Mouse (Mus musculus) intestine, embryonic 16.5 days (tissue): ENCODE data around the gene Lzts3. TPM values are rescaled to one million over a fixed set of nuclear protein-coding genes. Genes with fewer than 3 reads are reported as not detected.

Experiments
- ATAC-seq: fragments of 200-750 bp; cut with Nextera tagmentation; 2 replicates; pipeline ENCODE4 v1.8.0; 2017; ENCODE audit warnings: moderate TSS enrichment, moderate library complexity
- H3K27ac ChIP-seq: fragments of 300-500 bp; sonication (generic); 2 replicates; pipeline ENCODE4 v1.5.1; 2014; ENCODE audit warnings: mild to moderate bottlenecking, low read length
- H3K27me3 ChIP-seq: fragments of 300-500 bp; sonication (generic); replicated peaks from 2 replicates; pipeline ENCODE4 v1.6.1; 2014; ENCODE audit warnings: low read length, control low read depth, mixed read lengths; ENCODE audit not compliant: control insufficient read depth, insufficient read depth
- H3K36me3 ChIP-seq: fragments of 300-500 bp; sonication (generic); 2 replicates; pipeline ENCODE4 v1.6.1; 2014; ENCODE audit warnings: low read length, control low read depth; ENCODE audit not compliant: control insufficient read depth, insufficient read depth
- H3K4me1 ChIP-seq: fragments of 300-500 bp; sonication (generic); 2 replicates; pipeline ENCODE4 v1.6.1; 2014; ENCODE audit warnings: low read length, control low read depth, mixed read lengths; ENCODE audit not compliant: control insufficient read depth, insufficient read depth
- H3K4me2 ChIP-seq: fragments of 300-500 bp; sonication (generic); 2 replicates; pipeline ENCODE4 v1.6.1; 2014; ENCODE audit warnings: low read depth, low read length, control low read depth
- H3K4me3 ChIP-seq: fragments of 300-500 bp; sonication (generic); 2 replicates; pipeline ENCODE4 v1.5.1; 2014; ENCODE audit warnings: mild to moderate bottlenecking, low read length
- H3K9ac ChIP-seq: fragments of 300-500 bp; sonication (generic); 2 replicates; pipeline ENCODE4 v1.6.1; 2014; ENCODE audit warnings: low read depth, low read length
- H3K9me3 ChIP-seq: fragments of 300-500 bp; sonication (generic); 2 replicates; pipeline ENCODE4 v1.6.1; 2016; ENCODE audit warnings: low read length, control low read depth; ENCODE audit not compliant: control insufficient read depth
- WGBS: fragments of 180-500 bp; shearing (Covaris S2); extraction: QIAGEN DNeasy Blood & Tissue Kit; methylation state at CpG from one replicate; pipeline ENCODE4 v1.1.7; 2014; 5-methylcytosine and 5-hydroxymethylcytosine counted together
- polyA plus RNA-seq: library from polyadenylated mRNA; unstranded; fragments of >200 nt; fragmentation: Nextera tagmentation; extraction: Ambion mirVana; gene quantifications from 2 replicates; pipeline ENCODE4 v1.2.1, GENCODE M21; 2015

Lzts3 gene
- polyA plus RNA-seq, result 15.0 and 19.0 TPM in 2 replicates

- H3K4me3 ChIP-seq, result peak within 1 kb of the TSS; percentile 74
- H3K9ac ChIP-seq, result peak within 1 kb of the TSS; percentile 81
- peak; percentile 80 for ATAC-seq
- no peaks in the 10 kb centered on the region for H3K27me3 ChIP-seq
- 4% methylated on average over 39 of the region's 40 CpGs for WGBS
- H3K4me2 ChIP-seq, result peak within 1 kb of the TSS; percentile 97
- H3K36me3 ChIP-seq, result no peaks in the 10 kb centered on the region
- H3K27ac ChIP-seq, result 0 out of 2 replicates have a peak within 1 kb of the TSS, but pooled peaks have one; percentile 31
- no peaks in the 10 kb centered on the region for H3K9me3 ChIP-seq
- 0 out of 2 replicates have a peak, but pooled peaks cover 4% of the 10 kb centered on the region for H3K4me1 ChIP-seq
Measured at GRCm38 (mm10) chr2:130642684-130643369, at the start of gene Lzts3. TSS of gene Lzts3 (minus strand) at chr2:130642803.

- Histone ChIP-seq H3K4me3 (no peak overlapping the region), H3K27me3 (no peaks in the 10 kb centered on the region), H3K36me3 (no peaks in the 10 kb centered on the region), H3K4me1 (no peaks in the 10 kb centered on the region), H3K9me3 (no peaks in the 10 kb centered on the region), H3K27ac (no peak overlapping the region), H3K4me2 (no peak overlapping the region), H3K9ac (no peak overlapping the region)
- WGBS, result 78% methylated on average over 2 of the region's 2 CpGs
- no peak for ATAC-seq
Measured at GRCm38 (mm10) chr2:130689011-130689410, 46.4 kb upstream of the Lzts3 start.

- H3K27ac ChIP-seq, result no peak overlapping the region
- no peak for ATAC-seq
- 83% methylated on average over 9 of the region's 9 CpGs for WGBS
- H3K36me3 ChIP-seq, result 0 out of 2 replicates have a peak, but pooled peaks cover 3% of the 10 kb centered on the region
- no peaks in the 10 kb centered on the region for H3K9me3 ChIP-seq
- H3K4me2 ChIP-seq, result no peak overlapping the region
- no peaks in the 10 kb centered on the region for H3K4me1 ChIP-seq
- H3K4me3 ChIP-seq, result no peak overlapping the region
- no peak overlapping the region for H3K9ac ChIP-seq
- H3K27me3 ChIP-seq, result no peaks in the 10 kb centered on the region
Measured at GRCm38 (mm10) chr2:130685426-130685825, 42.8 kb upstream of the Lzts3 start.

GRCm38 (mm10) chr2:130681531-130681930 is 38.9 kb upstream of the Lzts3 start:
- Histone ChIP-seq H3K9me3 (no peaks in the 10 kb centered on the region), H3K36me3 (peaks cover 18% of the 10 kb centered on the region), H3K27me3 (no peaks in the 10 kb centered on the region), H3K9ac (no peak overlapping the region), H3K27ac (no peak overlapping the region), H3K4me1 (no peaks in the 10 kb centered on the region), H3K4me3 (no peak overlapping the region), H3K4me2 (no peak overlapping the region)
- no peak for ATAC-seq
- 77% methylated on average over 3 of the region's 3 CpGs for WGBS

GRCm38 (mm10) chr2:130679899-130680298 is 37.3 kb upstream of the Lzts3 start:
- WGBS, result 95% methylated on average over 6 of the region's 6 CpGs
- ATAC-seq, result no peak
- no peaks in the 10 kb centered on the region for H3K4me1 ChIP-seq
- H3K9me3 ChIP-seq, result no peaks in the 10 kb centered on the region
- H3K36me3 ChIP-seq, result peaks cover 26% of the 10 kb centered on the region
- no peak overlapping the region for H3K9ac ChIP-seq
- no peak overlapping the region for H3K27ac ChIP-seq
- H3K4me2 ChIP-seq, result no peak overlapping the region
- no peak overlapping the region for H3K4me3 ChIP-seq
- no peaks in the 10 kb centered on the region for H3K27me3 ChIP-seq

DNA sequence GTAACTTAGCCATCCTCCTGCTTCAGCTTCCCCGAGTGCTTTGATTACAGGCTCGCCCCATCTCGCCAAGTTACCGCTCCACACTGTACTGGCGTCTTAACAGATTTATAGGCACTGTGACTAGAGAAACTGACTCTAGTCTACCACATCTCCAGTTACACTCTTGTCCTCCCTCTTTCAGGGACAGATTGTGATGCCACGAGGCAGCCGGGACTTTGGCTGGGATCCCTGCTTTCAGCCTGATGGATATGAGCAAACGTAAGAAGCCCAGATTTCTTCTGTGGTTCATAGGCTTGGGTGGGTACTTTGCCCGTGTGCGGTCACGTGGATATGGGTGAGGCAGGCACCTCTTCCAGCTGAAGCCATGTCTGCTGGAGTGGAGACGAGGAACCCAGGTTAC is 36.6 kb upstream of the Lzts3 start:
- Histone ChIP-seq H3K9me3 (no peaks in the 10 kb centered on the region), H3K4me2 (no peak overlapping the region), H3K4me1 (no peaks in the 10 kb centered on the region), H3K9ac (no peak overlapping the region), H3K4me3 (no peak overlapping the region), H3K36me3 (peaks cover 31% of the 10 kb centered on the region), H3K27me3 (no peaks in the 10 kb centered on the region), H3K27ac (no peak overlapping the region)
- WGBS, result 93% methylated on average over 12 of the region's 12 CpGs
- no peak for ATAC-seq

DNA sequence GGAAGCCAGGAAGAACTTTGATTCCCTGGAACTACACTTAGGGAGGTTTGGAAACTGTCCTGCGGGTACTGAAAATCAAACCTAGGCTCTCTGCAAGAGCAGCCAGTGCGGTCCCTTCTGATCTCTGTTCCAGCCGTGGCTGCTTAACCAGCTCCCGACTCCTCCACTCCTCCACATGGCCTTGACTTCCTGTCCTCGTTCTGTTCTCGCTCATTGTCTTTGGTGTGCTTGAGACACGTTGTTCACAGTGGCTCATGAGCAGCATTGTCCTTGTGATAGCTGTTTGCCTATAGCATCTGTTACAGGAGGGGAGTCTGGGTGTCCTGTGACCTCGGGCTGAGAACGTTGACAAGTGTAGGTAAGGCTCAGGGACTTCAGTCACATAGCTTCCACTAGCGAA is 34.6 kb upstream of the Lzts3 start:
- Histone ChIP-seq H3K4me3 (no peak overlapping the region), H3K4me1 (no peaks in the 10 kb centered on the region), H3K36me3 (peaks cover 34% of the 10 kb centered on the region), H3K27me3 (no peaks in the 10 kb centered on the region), H3K9ac (no peak overlapping the region), H3K4me2 (no peak overlapping the region), H3K9me3 (no peaks in the 10 kb centered on the region), H3K27ac (no peak overlapping the region)
- no peak for ATAC-seq
- 85% methylated on average over 10 of the region's 10 CpGs for WGBS

DNA sequence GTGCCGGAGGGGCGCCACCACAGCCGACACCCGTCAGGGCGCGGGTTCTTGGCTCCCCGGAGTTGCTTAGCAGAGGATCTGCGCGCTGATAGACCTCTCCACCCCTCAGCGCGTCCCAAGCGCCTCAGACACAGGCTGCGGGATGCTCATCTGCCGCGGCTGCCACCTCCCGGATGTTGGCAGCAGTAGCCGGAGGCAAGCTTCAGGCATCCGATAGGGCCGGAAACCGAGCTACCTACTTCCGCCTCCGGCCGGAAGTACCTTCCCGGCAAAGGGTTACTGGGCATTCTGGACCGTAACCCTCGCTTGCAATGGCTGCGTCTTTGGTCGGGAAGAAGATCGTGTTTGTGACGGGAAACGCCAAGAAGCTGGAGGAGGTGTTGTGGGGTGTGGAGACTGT is 25.0 kb upstream of the Lzts3 start, which contains the start of gene Itpa:
TSS of gene Itpa (plus strand) at position 52 of the 400 bp plus-strand sequence.
- peaks cover 8% of the 10 kb centered on the region for H3K36me3 ChIP-seq
- peak within 1 kb of the TSS; percentile 76 for H3K4me3 ChIP-seq
- peak within 1 kb of the TSS; percentile 74 for H3K27ac ChIP-seq
- peak within 1 kb of the TSS; percentile 76 for H3K9ac ChIP-seq
- WGBS, result under 1% methylated on average over 31 of the region's 31 CpGs
- H3K4me1 ChIP-seq, result peaks cover 24% of the 10 kb centered on the region
- peak within 1 kb of the TSS; percentile 82 for H3K4me2 ChIP-seq
- no peaks in the 10 kb centered on the region for H3K27me3 ChIP-seq
- ATAC-seq, result peak; percentile 75
- H3K9me3 ChIP-seq, result no peaks in the 10 kb centered on the region

DNA sequence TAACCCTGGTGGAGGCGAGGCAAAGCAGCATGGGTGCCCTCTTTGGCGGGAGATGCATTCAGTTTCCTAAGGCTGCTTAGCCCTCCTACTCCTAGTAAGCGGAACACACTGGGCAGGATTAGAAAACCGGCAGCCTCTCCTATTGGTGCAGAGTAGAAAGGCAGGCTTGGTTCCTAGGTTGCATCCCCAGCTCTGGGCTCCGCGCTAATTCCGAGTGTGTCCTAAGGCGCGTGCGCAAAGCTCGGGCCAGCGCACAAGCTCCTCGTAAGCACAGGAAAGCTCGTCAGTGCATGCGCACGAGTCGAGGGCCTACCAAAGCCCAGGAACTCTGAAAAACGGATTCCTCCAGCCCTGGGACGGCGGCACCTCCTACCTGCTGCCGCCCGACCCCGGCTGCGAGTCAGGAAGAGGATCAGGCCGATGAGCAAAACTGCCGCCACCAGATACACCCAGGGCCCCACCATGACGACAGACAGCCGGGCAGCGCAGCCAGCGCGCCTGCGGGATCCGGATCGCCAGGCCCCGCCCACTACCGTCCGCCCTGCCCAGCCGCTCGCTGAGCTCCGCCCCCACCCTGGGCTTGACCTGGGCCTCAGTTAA is 21.6 kb upstream of the Lzts3 start, which contains the start of gene Ddrgk1:
TSS of gene Ddrgk1 (minus strand) at position 558 of the 600 bp plus-strand sequence.
- under 1% methylated on average over 40 of the region's 40 CpGs for WGBS
- peak; percentile 97 for ATAC-seq
- Histone ChIP-seq H3K27me3 (no peaks in the 10 kb centered on the region), H3K27ac (peak within 1 kb of the TSS; percentile 99), H3K4me3 (peak within 1 kb of the TSS; percentile 70), H3K9ac (peak within 1 kb of the TSS; percentile 93), H3K36me3 (no peaks in the 10 kb centered on the region; the same call in 1 of the 2 replicates), H3K4me1 (peaks cover 23% of the 10 kb centered on the region), H3K4me2 (peak within 1 kb of the TSS; percentile 58), H3K9me3 (no peaks in the 10 kb centered on the region)
